Mouse (Mus musculus) olfactory bulb, adult 2 months (tissue): Measurements from ENCODE around the gene Ankrd28.

Experiments
- CTCF ChIP-seq: fragments of 200-500 bp; IDR thresholded peaks from 2 replicates; pipeline ENCODE4 v1.5.1; 2012; ENCODE audit warnings: low read depth, mild to moderate bottlenecking, low read length, moderate library complexity; ENCODE audit not compliant: insufficient read depth
- POLR2A ChIP-seq: fragments of 200-500 bp; IDR thresholded peaks from 2 replicates; pipeline ENCODE4 v1.6.1; 2012; ENCODE audit warnings: mild to moderate bottlenecking, low read depth, low read length, moderate library complexity; ENCODE audit not compliant: insufficient read depth

GRCm38 (mm10) chr14:31658126-31658680 is 172.2 kb downstream of the Ankrd28 start:
- no peak for TF ChIP-seq CTCF
- TF ChIP-seq POLR2A = no peak
